Mouse (Mus musculus): ENCODE data around the gene Trpc1. TPM values are rescaled to one million over a fixed set of nuclear protein-coding genes. Genes with fewer than 3 reads are reported as not detected.

Gene Trpc1
- total and polyA plus RNA-seq, 3 experiments = 0.15 to 0.50 TPM; not detected in 1

- no peak for TF ChIP-seq TCF12 (IDR thresholded peaks at IDR 0.05; ENCODE audit: low read depth, low read length)
These were observed 57.4 kb downstream of the Trpc1 start (continued) for GRCm38 (mm10) chr9:95692823-95693222.

GRCm38 (mm10) chr9:95688064-95688463 is 62.1 kb downstream of the Trpc1 start:
- Histone ChIP-seq H3K79me2 (ENCODE audit: control insufficient read depth, insufficient read depth, low read length, poor library complexity) (no peaks in the 10 kb centered on the region), H3K9me3 (replicated peaks; ENCODE audit: insufficient read depth, low read length) (no peaks in the 10 kb centered on the region), H3K27me3 (ENCODE audit: control insufficient read depth in 1 of 2, insufficient read depth in 2 of 2, low read length in 2 of 2) (no peaks in the 10 kb centered on the region; a peak in 1 of 4 replicates), H3K9ac (ENCODE audit: control insufficient read depth, low read depth, low read length, poor library complexity, severe bottlenecking) (no peak overlapping the region), H3K27ac (ENCODE audit: control insufficient read depth, low read depth, low read length) (no peak overlapping the region), H3K4me1 (ENCODE audit: control insufficient read depth in 1 of 2, insufficient read depth in 2 of 2, low read length in 2 of 2) (no peaks in the 10 kb centered on the region), H3K4me3 (ENCODE audit: control insufficient read depth in 1 of 2, insufficient read depth in 1 of 2, low read depth in 2 of 2, low read length in 2 of 2) (no peak overlapping the region), H3K36me3 (ENCODE audit: control insufficient read depth in 1 of 2, insufficient read depth in 2 of 2, low read length in 2 of 2) (no peaks in the 10 kb centered on the region)
- TF ChIP-seq POLR2AphosphoS2 (IDR thresholded peaks at IDR 0.05; ENCODE audit: low read length) (no peak), GABPA (IDR thresholded peaks at IDR 0.05; ENCODE audit: low read depth, low read length) (no peak), ZC3H11A (IDR thresholded peaks at IDR 0.05; ENCODE audit: low read depth, low read length) (peak; percentile 48), SMC3 (IDR thresholded peaks at IDR 0.05; ENCODE audit: low read depth, low read length) (peak; percentile 84), CTCF (IDR thresholded peaks at IDR 0.05 in 2 of 3, conservative IDR thresholded peaks at IDR 0.05 in 1 of 3; ENCODE audit: control insufficient read depth in 1 of 3, insufficient read depth in 1 of 3, low read depth in 2 of 3, low read length in 3 of 3, poor library complexity in 1 of 3, severe bottlenecking in 1 of 3) (peak; percentile 68 to 72 (median 68)), RAD21 (IDR thresholded peaks at IDR 0.05; ENCODE audit: low read depth, low read length) (peak; percentile 45)
- DNase-seq (ENCODE audit: low read depth, low spot score) = peak; percentile 18

DNA sequence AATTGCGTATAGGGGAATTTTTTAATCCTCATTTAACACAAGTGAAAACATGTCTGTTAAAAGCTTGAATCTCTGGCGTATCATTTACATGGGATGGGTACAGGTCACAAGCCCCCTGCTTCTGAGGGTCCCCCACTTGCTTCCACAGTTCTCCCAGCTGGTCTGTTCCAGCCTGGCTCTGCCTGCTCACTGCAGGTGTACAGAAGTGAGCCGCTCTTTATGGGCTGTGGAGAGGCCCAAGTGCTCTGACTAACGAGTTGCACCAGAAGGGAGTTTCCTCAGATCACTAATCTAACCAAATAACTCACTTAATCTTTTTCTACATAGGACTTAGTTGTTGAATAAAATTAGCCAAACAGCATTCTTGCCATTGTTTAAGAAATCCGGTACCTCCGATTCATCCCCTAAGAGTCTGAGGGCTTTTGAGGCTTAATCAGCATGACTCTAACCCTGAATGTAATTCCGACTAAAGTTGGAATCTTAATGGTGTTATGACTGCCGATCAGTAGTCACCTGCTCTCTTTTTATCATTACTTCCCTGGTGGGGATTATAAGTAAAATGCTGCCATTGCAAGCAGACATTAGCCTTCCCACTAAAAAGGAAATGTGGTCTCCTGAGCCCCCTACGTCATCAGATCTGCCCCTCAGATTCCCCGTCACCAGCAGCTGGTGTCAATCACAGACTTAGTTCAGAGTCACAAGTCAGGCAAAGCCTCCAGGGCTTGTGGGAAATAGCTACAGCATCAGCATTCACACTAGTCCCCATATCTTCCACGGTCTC is 64.3 kb downstream of the Trpc1 start:
- H3K36me3 ChIP-seq (ENCODE audit: control insufficient read depth in 1 of 2, insufficient read depth in 2 of 2, low read length in 2 of 2) = no peaks in the 10 kb centered on the region
- no peaks in the 10 kb centered on the region for H3K4me1 ChIP-seq (ENCODE audit: control insufficient read depth in 1 of 2, insufficient read depth in 2 of 2, low read length in 2 of 2)
- H3K9me3 ChIP-seq (replicated peaks; ENCODE audit: insufficient read depth, low read length) = no peaks in the 10 kb centered on the region
- H3K27me3 ChIP-seq (ENCODE audit: control insufficient read depth in 1 of 2, insufficient read depth in 2 of 2, low read length in 2 of 2) = no peaks in the 10 kb centered on the region; a peak in 1 of 4 replicates
- TF ChIP-seq TBP (IDR thresholded peaks at IDR 0.05; ENCODE audit: low read depth, low read length) = no peak
- TF ChIP-seq E2F4 (IDR thresholded peaks at IDR 0.05; ENCODE audit: borderline replicate concordance, low read depth, low read length) = no peak
- no peak for TF ChIP-seq ZC3H11A (IDR thresholded peaks at IDR 0.05; ENCODE audit: low read depth, low read length)
- no peak for TF ChIP-seq MXI1 (IDR thresholded peaks at IDR 0.05; ENCODE audit: low read depth, low read length)
- no peak for TF ChIP-seq HCFC1 (IDR thresholded peaks at IDR 0.05; ENCODE audit: low read depth, low read length)
- TF ChIP-seq POLR2A (IDR thresholded peaks at IDR 0.05; ENCODE audit: control insufficient read depth in 1 of 2, insufficient read depth in 1 of 2, low read depth in 1 of 2, low read length in 2 of 2, poor library complexity in 1 of 2) = no peak
- no peak for TF ChIP-seq ETS1 (IDR thresholded peaks at IDR 0.05; ENCODE audit: low read depth, low read length)
- no peak for TF ChIP-seq MYB (IDR thresholded peaks at IDR 0.05; ENCODE audit: low read depth, low read length)
- TF ChIP-seq POLR2AphosphoS5 (IDR thresholded peaks at IDR 0.05; ENCODE audit: borderline replicate concordance, low read depth, low read length) = no peak
- TF ChIP-seq KAT2A (conservative IDR thresholded peaks at IDR 0.05; ENCODE audit: low read depth, low read length) = no peak
- TF ChIP-seq UBTF (IDR thresholded peaks at IDR 0.05; ENCODE audit: borderline replicate concordance, insufficient read depth, low read depth, low read length) = no peak
- no peak for TF ChIP-seq GABPA (IDR thresholded peaks at IDR 0.05; ENCODE audit: low read depth, low read length)
- no peak for TF ChIP-seq SIN3A (IDR thresholded peaks at IDR 0.05; ENCODE audit: low read length)
- TF ChIP-seq ZNF384 (IDR thresholded peaks at IDR 0.05; ENCODE audit: low read depth, low read length) = no peak
- no peak for TF ChIP-seq ELF1 (IDR thresholded peaks at IDR 0.05; ENCODE audit: low read depth, low read length)
- no peak for TF ChIP-seq SMC3 (IDR thresholded peaks at IDR 0.05; ENCODE audit: low read depth, low read length)
- no peak for TF ChIP-seq CHD1 (IDR thresholded peaks at IDR 0.05; ENCODE audit: low read depth, low read length)
- no peaks in the 10 kb centered on the region for H3K79me2 ChIP-seq (ENCODE audit: control insufficient read depth, insufficient read depth, low read length, poor library complexity)
- H3K4me3 ChIP-seq (ENCODE audit: control insufficient read depth in 1 of 2, insufficient read depth in 1 of 2, low read depth in 2 of 2, low read length in 2 of 2) = no peak overlapping the region
- H3K27ac ChIP-seq (ENCODE audit: control insufficient read depth, low read depth, low read length) = no peak overlapping the region
- no peak for DNase-seq (ENCODE audit: low read depth, low spot score)
- H3K9ac ChIP-seq (ENCODE audit: control insufficient read depth, low read depth, low read length, poor library complexity, severe bottlenecking) = no peak overlapping the region

Data from MEL (cell line).